Mouse (Mus musculus): ENCODE results near the gene Sppl3. TPM values are rescaled to one million over a fixed set of nuclear protein-coding genes. Genes with fewer than 3 reads are reported as not detected.

The Sppl3 gene
- polyA plus RNA-seq, 1 experiment from 2014 or later: 13.3 TPM

GRCm38 (mm10) chr5:115125211-115125871, 114.4 kb downstream of the Sppl3 start:
- Histone ChIP-seq H3K4me3 (no peak overlapping the region), H3K9me3 (no peaks in the 10 kb centered on the region), H3K27ac (peak overlapping the region; percentile 30; the same call in 1 of the 2 replicates), H3K36me3 (replicated peaks) (peaks cover 86% of the 10 kb centered on the region), H3K4me1 (peaks cover 8% of the 10 kb centered on the region), H3K27me3 (ENCODE audit: poor library complexity, severe bottlenecking) (no peaks in the 10 kb centered on the region)
- DNase-seq (ENCODE audit: extremely low spot score, low spot score): peak; percentile 75
- WGBS: 39% methylated on average over 24 of the region's 24 CpGs

GRCm38 (mm10) chr5:115126578-115127312, 115.8 kb downstream of the Sppl3 start:
- no peak for DNase-seq (ENCODE audit: extremely low spot score, low spot score)
- no peak overlapping the region for H3K4me3 ChIP-seq
- peaks cover 8% of the 10 kb centered on the region for H3K4me1 ChIP-seq
- 91% methylated on average over 28 of the region's 28 CpGs for WGBS
- peaks cover 99% of the 10 kb centered on the region for H3K36me3 ChIP-seq (replicated peaks)
- no peak overlapping the region for H3K27ac ChIP-seq
- no peaks in the 10 kb centered on the region for H3K27me3 ChIP-seq (ENCODE audit: poor library complexity, severe bottlenecking)
- H3K9me3 ChIP-seq: no peaks in the 10 kb centered on the region

GRCm38 (mm10) chr5:115127421-115128179, 116.7 kb downstream of the Sppl3 start:
- Histone ChIP-seq H3K27ac (no peak overlapping the region), H3K4me1 (peaks cover 12% of the 10 kb centered on the region)
- no peak for DNase-seq (ENCODE audit: extremely low spot score, low spot score)

GRCm38 (mm10) chr5:115129328-115129727, 118.4 kb downstream of the Sppl3 start:
- no peak for DNase-seq (ENCODE audit: extremely low spot score, low spot score)
- no peak overlapping the region for H3K4me3 ChIP-seq
- WGBS: 92% methylated on average over 6 of the region's 6 CpGs
- H3K36me3 ChIP-seq (replicated peaks): peaks cover 83% of the 10 kb centered on the region
- H3K9me3 ChIP-seq: no peaks in the 10 kb centered on the region
- H3K4me1 ChIP-seq: peaks cover 29% of the 10 kb centered on the region
- no peak overlapping the region for H3K27ac ChIP-seq
- no peaks in the 10 kb centered on the region for H3K27me3 ChIP-seq (ENCODE audit: poor library complexity, severe bottlenecking)

More at GRCm38 (mm10) chr5:115127421-115128179, 116.7 kb downstream of the Sppl3 start:
- Histone ChIP-seq H3K4me3 (no peak overlapping the region), H3K9me3 (no peaks in the 10 kb centered on the region), H3K36me3 (replicated peaks) (peaks cover 98% of the 10 kb centered on the region), H3K27me3 (ENCODE audit: poor library complexity, severe bottlenecking) (no peaks in the 10 kb centered on the region)
- 94% methylated on average over 22 of the region's 22 CpGs for WGBS

GRCm38 (mm10) chr5:115132465-115132864, 121.5 kb downstream of the Sppl3 start:
- WGBS: 93% methylated on average over 8 of the region's 8 CpGs
- DNase-seq (ENCODE audit: extremely low spot score, low spot score): no peak
- Histone ChIP-seq H3K4me1 (peaks cover 22% of the 10 kb centered on the region), H3K27me3 (ENCODE audit: poor library complexity, severe bottlenecking) (peaks cover 3% of the 10 kb centered on the region; the same call in 1 of the 2 replicates), H3K36me3 (replicated peaks) (peaks cover 52% of the 10 kb centered on the region), H3K27ac (no peak overlapping the region), H3K4me3 (peak overlapping the region; percentile 96; the same call in 1 of the 2 replicates), H3K9me3 (no peaks in the 10 kb centered on the region)

- peak overlapping the region; percentile 93; the same call in 1 of the 2 replicates for H3K27ac ChIP-seq
- no peak for DNase-seq (ENCODE audit: extremely low spot score, low spot score)
- peaks cover 3% of the 10 kb centered on the region for H3K27me3 ChIP-seq (ENCODE audit: poor library complexity, severe bottlenecking)
- peaks cover 41% of the 10 kb centered on the region for H3K36me3 ChIP-seq (replicated peaks)
- peaks cover 22% of the 10 kb centered on the region for H3K4me1 ChIP-seq
- no peaks in the 10 kb centered on the region for H3K9me3 ChIP-seq
- H3K4me3 ChIP-seq: peak overlapping the region; percentile 96
- 59% methylated on average over 6 of the region's 6 CpGs for WGBS
These were observed 122.6 kb downstream of the Sppl3 start for GRCm38 (mm10) chr5:115133358-115134066.

- Histone ChIP-seq H3K4me1 (peaks cover 22% of the 10 kb centered on the region), H3K4me3 (peak within 1 kb of the TSS; percentile 96), H3K27me3 (ENCODE audit: poor library complexity, severe bottlenecking) (peaks cover 3% of the 10 kb centered on the region), H3K27ac (peak within 1 kb of the TSS; percentile 93), H3K9me3 (no peaks in the 10 kb centered on the region), H3K36me3 (replicated peaks) (peaks cover 32% of the 10 kb centered on the region)
- WGBS: under 1% methylated on average over 81 of the region's 81 CpGs
- DNase-seq (ENCODE audit: extremely low spot score, low spot score): peak; percentile 86
These were observed 123.6 kb downstream of the Sppl3 start, which contains the start of gene Unc119b for GRCm38 (mm10) chr5:115134234-115135165. TSS of gene Unc119b (minus strand) at chr5:115134975.

GRCm38 (mm10) chr5:115139124-115139523, 128.2 kb downstream of the Sppl3 start:
- H3K27me3 ChIP-seq (ENCODE audit: poor library complexity, severe bottlenecking): peaks cover 3% of the 10 kb centered on the region
- H3K4me3 ChIP-seq: no peak overlapping the region
- peaks cover 27% of the 10 kb centered on the region for H3K4me1 ChIP-seq
- peaks cover 22% of the 10 kb centered on the region for H3K36me3 ChIP-seq (replicated peaks)
- WGBS: 78% methylated on average over 4 of the region's 4 CpGs
- no peaks in the 10 kb centered on the region for H3K9me3 ChIP-seq
- H3K27ac ChIP-seq: no peak overlapping the region
- no peak for DNase-seq (ENCODE audit: extremely low spot score, low spot score)

GRCm38 (mm10) chr5:115140726-115141125, 129.8 kb downstream of the Sppl3 start:
- no peak for DNase-seq (ENCODE audit: extremely low spot score, low spot score)
- H3K4me1 ChIP-seq: peaks cover 34% of the 10 kb centered on the region
- peaks cover 38% of the 10 kb centered on the region for H3K36me3 ChIP-seq (replicated peaks)
- no peak overlapping the region for H3K27ac ChIP-seq
- H3K9me3 ChIP-seq: no peaks in the 10 kb centered on the region
- no peak overlapping the region for H3K4me3 ChIP-seq
- peaks cover 3% of the 10 kb centered on the region for H3K27me3 ChIP-seq (ENCODE audit: poor library complexity, severe bottlenecking)
- WGBS: 76% methylated on average over 3 of the region's 3 CpGs

- peaks cover 53% of the 10 kb centered on the region for H3K36me3 ChIP-seq (replicated peaks)
- no peaks in the 10 kb centered on the region for H3K9me3 ChIP-seq
- no peaks in the 10 kb centered on the region; the same call in 1 of the 2 replicates for H3K27me3 ChIP-seq (ENCODE audit: poor library complexity, severe bottlenecking)
- no peak overlapping the region for H3K27ac ChIP-seq
- DNase-seq (ENCODE audit: extremely low spot score, low spot score): no peak
- H3K4me3 ChIP-seq: no peak overlapping the region
- WGBS: 89% methylated on average over 9 of the region's 9 CpGs
- peaks cover 34% of the 10 kb centered on the region for H3K4me1 ChIP-seq
These were observed 131.3 kb downstream of the Sppl3 start for GRCm38 (mm10) chr5:115142166-115142697.

GRCm38 (mm10) chr5:115143552-115143951, 132.6 kb downstream of the Sppl3 start:
- peaks cover 66% of the 10 kb centered on the region for H3K36me3 ChIP-seq (replicated peaks)
- peaks cover 34% of the 10 kb centered on the region for H3K4me1 ChIP-seq
- no peaks in the 10 kb centered on the region for H3K9me3 ChIP-seq
- no peaks in the 10 kb centered on the region for H3K27me3 ChIP-seq (ENCODE audit: poor library complexity, severe bottlenecking)
- H3K27ac ChIP-seq: no peak overlapping the region
- H3K4me3 ChIP-seq: no peak overlapping the region
- DNase-seq (ENCODE audit: extremely low spot score, low spot score): no peak
- 82% methylated on average over 10 of the region's 10 CpGs for WGBS
